Mouse (Mus musculus) mouse trophoblast stem cell (cell line): ENCODE data around the gene Actn3.
"Not testable (repeated sequence)": the region's sequence is repeated elsewhere in the genome, so short reads cannot be mapped to it uniquely, and the experiment has no call there.

ENCODE experiments used
- in situ Hi-C, 2 experiments: fragments of 300-500 bp; cut with MseI, MboI; formaldehyde crosslinking; loops; 2 replicates in 1 of 2; 3 replicates in 1 of 2; pipeline ENCODE4 v1.15.1; 2025

Gene Actn3

GRCm38 (mm10) chr19:4859081-4859480, 18.6 kb downstream of the Actn3 start:
- in situ Hi-C loops: no loop called here

DNA sequence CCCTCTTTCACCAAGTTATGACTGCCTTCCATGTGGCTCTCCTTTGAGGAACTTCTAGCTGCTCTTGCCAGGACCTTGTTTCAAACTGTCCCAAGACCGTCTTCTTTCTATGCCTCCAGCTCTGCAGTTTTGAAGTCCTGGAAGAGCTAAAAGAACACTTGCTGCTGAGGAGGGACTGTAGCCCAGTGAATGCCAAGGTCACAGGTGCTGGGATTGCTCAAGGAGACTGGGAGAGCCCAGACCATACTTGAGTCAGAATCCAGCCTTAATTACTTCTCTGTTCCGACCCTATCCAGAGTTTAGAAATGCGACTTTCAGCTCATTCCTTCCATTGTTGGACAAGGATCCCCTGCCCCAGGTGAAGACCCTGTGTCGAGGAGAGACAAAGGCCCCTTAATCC, 21.8 kb downstream of the Actn3 start:
- in situ Hi-C loops: no loop called here

- in situ Hi-C loops: no loop called here
Observed at GRCm38 (mm10) chr19:4855470-4855820, 22.3 kb downstream of the Actn3 start.

- in situ Hi-C loops: no loop called here
Observed at GRCm38 (mm10) chr19:4854552-4855469, 22.9 kb downstream of the Actn3 start, which contains the start of gene Ctsf. TSS of gene Ctsf (plus strand) at chr19:4855130.

GRCm38 (mm10) chr19:4850281-4850680, 27.4 kb downstream of the Actn3 start:
- in situ Hi-C loops: no loop called here

DNA sequence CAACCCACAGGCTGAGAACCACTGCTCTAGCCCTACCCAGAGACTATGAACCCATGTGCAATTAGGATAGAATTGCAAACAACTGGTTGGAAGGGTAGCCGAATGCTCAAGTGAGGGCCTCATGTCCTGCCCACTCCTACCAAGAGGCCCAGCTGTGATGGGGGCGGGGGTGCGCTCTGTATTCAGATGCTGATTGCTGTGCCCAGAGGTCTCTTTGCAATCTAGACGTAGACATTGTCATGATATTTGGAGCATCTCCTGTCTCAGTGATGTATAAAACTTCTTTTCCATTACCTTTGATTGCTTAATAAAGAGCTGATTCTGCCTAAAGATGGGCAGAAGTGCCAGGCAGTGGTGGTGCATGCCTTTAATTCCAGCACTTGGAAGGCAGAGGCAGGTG, 27.9 kb downstream of the Actn3 start:
- in situ Hi-C loops: no loop called here

DNA sequence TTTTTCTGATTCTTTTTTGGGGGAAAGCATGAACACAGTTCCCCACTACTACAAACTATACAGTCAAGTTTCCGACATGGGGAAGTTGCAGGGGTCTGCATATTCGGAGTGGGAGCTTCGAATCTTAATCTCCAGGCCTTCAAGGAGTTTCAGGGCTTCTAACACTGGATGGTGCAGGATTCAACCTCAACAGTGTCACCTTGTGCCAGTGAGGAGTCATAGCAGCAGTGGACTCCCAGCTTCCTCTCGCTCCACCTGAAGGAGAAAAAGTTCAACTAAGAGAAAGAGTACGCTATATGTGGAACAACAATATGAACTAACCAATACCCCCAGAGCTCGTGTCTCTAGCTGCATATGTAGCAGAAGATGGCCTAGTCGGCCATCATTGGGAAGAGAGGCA, 30.2 kb downstream of the Actn3 start:
- in situ Hi-C loops: no loop called here

GRCm38 (mm10) chr19:4845846-4846245, 31.9 kb downstream of the Actn3 start:
- in situ Hi-C loops: no loop called here

DNA sequence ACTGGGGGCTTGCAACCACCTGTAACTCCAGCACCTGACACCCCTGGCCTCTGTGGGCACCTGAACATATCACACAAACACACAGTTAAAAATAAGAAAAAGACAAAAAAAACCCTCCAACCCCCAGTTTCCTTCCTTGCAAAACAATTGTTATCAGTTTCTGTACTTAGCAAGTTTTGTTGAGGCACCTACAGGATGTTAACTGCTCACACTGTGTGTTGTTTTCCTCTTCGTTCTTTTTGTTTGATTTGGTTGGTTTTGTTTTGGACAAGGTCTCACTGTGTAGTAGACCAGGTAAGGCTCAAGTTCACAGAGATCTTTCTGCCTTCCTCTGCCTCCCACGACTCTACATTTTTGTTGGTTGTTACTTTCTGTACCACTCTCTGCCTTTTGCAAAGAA, 35.1 kb downstream of the Actn3 start:
- in situ Hi-C loops: no loop called here

DNA sequence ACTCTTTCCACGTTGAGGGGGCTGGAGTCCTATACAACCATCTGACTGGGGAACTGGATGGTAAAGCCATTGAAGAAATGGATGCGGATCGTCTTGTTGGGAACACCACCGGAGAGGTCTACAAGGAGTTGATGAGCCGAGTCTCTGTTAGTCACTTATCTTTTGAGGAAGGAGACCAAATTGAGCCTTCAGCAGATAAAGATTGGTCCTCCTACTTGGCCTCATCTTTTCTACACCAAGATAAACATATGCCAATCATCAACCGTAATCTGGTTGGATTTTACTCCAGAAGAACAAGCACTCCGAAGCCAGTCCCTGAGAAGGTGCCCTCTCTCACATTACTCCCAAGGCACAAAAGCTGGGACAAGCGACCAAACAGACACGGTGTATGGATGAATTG, 36.9 kb downstream of the Actn3 start:
- in situ Hi-C loops: no loop called here

GRCm38 (mm10) chr19:4839149-4839548, 38.6 kb downstream of the Actn3 start, which contains the start of the genes Ccs and Ccdc87:
TSS of gene Ccs (minus strand) at chr19:4839332.
TSS of gene Ccdc87 (plus strand) at chr19:4839366.
- in situ Hi-C loops: no loop called here

- in situ Hi-C loops: no loop called here
Observed at GRCm38 (mm10) chr19:4838526-4839140, 39.1 kb downstream of the Actn3 start.

DNA sequence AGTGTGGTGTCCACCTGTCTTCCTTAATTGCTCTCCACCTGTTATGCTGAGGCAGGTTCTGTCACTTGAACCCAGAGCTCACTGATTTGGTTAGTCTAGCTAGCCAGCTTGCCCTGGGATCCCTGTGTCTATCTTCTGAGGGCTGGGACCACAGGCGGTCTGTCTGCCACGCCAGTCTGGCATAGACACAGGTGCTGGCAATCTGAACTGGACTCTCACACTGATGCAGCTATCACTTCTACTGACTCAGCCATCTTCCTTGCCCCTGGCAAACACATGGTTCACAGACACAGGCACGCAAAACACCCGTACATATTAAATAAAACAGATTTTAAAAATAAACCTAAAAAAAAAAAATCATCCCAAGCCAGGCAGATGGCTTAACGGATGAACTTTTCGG, 40.7 kb downstream of the Actn3 start:
- in situ Hi-C loops: no loop called here

- in situ Hi-C loops: no loop called here
Observed at GRCm38 (mm10) chr19:4836096-4836495, 41.6 kb downstream of the Actn3 start.

DNA sequence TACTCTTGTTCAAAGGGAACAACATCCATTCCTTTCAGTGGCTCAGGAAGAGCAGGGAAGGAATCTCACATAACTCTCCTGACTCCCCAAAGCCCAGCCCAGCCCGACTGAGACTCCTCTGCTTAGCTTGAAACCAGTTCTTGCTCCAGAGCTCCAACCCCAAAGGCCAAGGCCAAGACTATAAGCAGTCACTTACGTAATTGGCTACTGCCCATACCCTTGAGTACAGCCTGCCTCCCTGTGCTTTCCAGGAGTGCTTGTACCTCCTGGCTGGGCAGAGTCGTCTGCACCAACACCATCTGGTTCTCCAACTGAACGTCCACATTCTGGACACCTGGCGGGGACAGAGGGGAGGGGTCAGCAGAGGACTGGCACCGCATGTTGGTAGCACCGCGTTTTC, 43.7 kb downstream of the Actn3 start:
- in situ Hi-C loops: no loop called here

- in situ Hi-C loops: no loop called here
Observed at GRCm38 (mm10) chr19:4829156-4829555, 48.6 kb downstream of the Actn3 start.

- in situ Hi-C loops: no loop called here
Observed at GRCm38 (mm10) chr19:4828444-4829114, 49.1 kb downstream of the Actn3 start.

GRCm38 (mm10) chr19:4820678-4821303, 56.9 kb downstream of the Actn3 start:
- in situ Hi-C loops: no loop called here

DNA sequence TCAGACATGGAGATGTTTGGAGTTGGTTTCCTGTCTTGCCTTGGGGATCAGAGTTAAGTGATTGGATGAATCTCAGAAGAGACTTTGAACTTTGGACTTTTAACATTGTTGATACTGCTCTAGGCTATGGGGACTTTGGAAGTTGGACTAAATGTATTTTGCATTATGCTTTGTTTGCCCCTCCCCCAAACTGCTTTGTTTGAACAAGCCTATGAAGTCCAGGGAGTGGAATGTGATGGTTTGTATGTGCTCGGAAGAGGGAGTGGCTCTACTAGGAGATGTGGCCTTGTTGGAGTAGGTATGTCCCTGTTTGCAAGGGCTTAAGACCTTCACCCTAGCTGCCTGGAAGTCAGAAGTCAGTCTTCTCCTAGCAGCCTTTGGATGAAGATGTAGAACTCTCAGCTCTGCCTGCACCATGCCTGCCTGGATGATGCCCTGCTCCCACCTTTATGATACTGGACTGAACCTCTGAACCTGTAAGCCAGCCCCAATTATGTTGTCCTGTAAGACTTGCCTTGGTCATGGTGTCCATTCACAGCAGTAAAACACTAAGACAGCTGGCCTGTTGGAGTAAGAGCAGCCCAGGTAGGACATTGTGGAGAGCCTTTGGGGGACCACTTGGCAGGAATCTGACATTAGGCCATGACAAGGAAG, 60.4 kb downstream of the Actn3 start:
- in situ Hi-C loops: no loop called here

- in situ Hi-C loops: no loop called here
Observed at GRCm38 (mm10) chr19:4813015-4813414, 64.7 kb downstream of the Actn3 start.

- in situ Hi-C loops: not testable (repeated sequence)
Observed at GRCm38 (mm10) chr19:4812334-4812949, 65.3 kb downstream of the Actn3 start.
